In the genomic region with DNA sequence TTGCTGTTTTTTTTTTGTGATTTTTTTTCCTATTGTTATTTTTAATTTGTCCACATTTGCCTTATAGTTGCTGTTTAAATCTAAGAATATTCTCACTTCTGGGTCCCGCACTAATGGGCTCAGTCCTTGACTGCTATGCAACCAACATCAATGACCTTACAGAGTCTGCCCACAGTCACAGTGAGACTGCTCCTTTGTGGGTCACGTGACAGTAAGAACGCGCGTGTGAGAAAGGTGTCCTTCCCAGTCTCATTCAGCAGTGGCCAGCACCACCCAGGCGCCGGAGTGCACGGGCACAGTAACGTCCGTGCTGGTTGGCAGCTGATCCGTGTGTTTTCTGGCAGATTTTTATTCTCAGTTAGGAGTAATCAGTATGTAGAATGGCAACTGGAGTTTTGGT, we compare ENCODE assay signal across 9 mouse cellular contexts.
"Had no signal": no experiment of that assay in that cellular context is flagged by ENCODE, and none has a peak within 500 bp of the region (broad histone marks: within the 10 kb centered on the region; RNA-seq: fewer than 3 reads in every experiment).

No protein-coding gene starts in this region.

- H3K4me3 ChIP-seq: layer of hippocampus, adult 2 months; limb, embryonic 10.5 days; limb, embryonic 13.5 days; liver, embryonic 13.5 days had no signal

- H3K9ac ChIP-seq: limb, embryonic 13.5 days; liver, embryonic 13.5 days had no signal

- H3K27ac ChIP-seq: layer of hippocampus, adult 2 months; limb, embryonic 10.5 days; limb, embryonic 13.5 days; liver, embryonic 13.5 days had no signal

- H3K9me3 ChIP-seq: limb, embryonic 10.5 days; limb, embryonic 13.5 days had no signal

- DNase-seq: liver; liver, embryonic 13.5 days; lung, adult 2 months; thymus, adult 18-20 months; thymus, postnatal 36 days had no signal

- H3K4me1 ChIP-seq: limb, embryonic 10.5 days; limb, embryonic 13.5 days had no signal

- H3K4me2 ChIP-seq: limb, embryonic 13.5 days; liver, embryonic 13.5 days; midbrain, embryonic 11.5 days had no signal

- H3K27me3 ChIP-seq: limb, embryonic 13.5 days; liver, embryonic 13.5 days had no signal
